Mouse (Mus musculus) forelimb bud, embryonic 11.5 days (tissue): ENCODE measurements around the gene Vps4a.

Experiments used
- DNase-seq: peaks from one replicate; pipeline ENCODE4 v3.0.0-alpha.2; 2012; ENCODE audit warnings: low read depth, low spot score

Gene Vps4a

DNA sequence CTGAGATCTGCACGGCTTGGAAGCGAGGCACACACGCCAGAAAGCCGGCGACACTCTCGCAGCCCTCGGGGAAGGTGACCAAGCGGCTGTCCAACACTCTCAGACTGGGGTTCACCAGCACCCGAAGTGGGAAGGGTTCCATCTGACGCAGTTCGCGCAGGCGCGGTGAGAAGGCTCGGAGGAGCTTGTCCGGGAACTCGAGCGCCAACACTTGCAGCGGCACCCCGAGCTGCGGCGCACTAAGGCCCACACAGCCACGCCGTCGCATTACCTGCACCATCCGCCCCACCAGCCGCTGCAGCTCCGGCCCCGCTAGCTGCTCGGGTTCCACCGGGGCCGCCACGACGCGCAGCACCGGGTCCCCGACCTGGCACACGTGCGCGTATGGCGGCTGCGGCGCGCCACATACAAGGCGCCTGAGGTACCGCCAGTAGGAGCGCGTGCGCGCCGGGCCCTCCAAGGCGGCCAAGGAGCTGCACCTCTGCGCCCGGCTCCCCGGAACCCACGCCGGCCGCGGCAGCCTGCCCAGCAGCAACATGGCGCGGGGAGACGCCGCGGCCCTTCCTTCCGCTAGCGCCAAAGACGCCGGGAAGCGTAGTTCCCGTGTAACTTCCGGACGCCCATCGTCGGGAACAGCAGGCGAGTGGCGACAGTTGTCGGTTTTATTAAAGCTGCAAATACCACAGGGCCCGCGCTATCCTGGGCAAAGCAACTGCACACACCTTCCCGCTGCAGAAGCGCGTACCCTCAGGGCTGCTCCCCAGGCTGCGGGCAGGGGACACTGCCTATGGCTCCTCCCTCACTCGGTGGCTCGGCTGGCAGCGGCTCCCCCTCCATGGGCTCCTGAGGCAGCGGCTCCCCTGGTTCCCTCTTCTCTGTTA lies 17.3 kb downstream of the Vps4a start, which contains the start of gene Pdf:
Pdf (minus strand) TSS at position 554 of the 881 bp plus-strand sequence.
- peak; percentile 60 for DNase-seq

DNA sequence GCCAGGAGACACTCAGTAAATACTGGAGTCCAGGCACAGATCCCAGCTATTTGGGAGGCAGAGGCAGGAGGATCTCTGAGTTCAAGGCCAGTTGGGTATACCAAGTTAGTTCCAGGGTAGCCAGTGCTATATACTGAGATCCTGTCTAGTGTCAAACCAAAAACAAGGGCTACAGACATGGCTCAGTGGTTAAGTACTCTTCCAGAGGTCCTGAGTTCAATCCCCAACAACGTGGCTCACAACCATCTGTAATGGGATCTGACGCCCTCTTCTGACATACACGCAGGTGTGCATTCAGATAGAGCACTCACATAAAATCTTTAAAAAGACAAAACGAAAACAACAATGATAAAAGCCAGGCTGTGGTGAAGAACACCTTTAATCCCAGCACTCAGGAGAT lies 18.5 kb downstream of the Vps4a start:
- DNase-seq = no peak

DNA sequence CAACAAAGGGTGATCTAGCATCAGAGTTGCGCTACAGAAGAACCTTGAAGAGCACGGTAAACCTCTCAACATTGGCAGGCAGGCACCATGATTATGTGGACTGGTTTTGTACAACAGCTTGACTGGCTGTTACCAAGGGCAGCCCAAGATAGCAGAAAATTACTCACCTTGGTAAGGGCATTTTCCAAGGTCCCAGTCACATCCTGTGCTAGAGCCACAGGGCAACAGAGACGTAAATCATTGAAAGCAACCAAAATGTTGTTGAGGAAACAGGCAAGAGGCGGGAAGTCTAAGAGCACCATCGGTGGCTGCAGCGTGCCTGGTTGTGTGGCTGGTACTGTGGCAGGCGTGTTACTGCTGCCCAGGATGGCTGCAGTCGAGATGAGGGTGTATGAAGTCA lies 21.0 kb downstream of the Vps4a start:
- DNase-seq = no peak

DNA sequence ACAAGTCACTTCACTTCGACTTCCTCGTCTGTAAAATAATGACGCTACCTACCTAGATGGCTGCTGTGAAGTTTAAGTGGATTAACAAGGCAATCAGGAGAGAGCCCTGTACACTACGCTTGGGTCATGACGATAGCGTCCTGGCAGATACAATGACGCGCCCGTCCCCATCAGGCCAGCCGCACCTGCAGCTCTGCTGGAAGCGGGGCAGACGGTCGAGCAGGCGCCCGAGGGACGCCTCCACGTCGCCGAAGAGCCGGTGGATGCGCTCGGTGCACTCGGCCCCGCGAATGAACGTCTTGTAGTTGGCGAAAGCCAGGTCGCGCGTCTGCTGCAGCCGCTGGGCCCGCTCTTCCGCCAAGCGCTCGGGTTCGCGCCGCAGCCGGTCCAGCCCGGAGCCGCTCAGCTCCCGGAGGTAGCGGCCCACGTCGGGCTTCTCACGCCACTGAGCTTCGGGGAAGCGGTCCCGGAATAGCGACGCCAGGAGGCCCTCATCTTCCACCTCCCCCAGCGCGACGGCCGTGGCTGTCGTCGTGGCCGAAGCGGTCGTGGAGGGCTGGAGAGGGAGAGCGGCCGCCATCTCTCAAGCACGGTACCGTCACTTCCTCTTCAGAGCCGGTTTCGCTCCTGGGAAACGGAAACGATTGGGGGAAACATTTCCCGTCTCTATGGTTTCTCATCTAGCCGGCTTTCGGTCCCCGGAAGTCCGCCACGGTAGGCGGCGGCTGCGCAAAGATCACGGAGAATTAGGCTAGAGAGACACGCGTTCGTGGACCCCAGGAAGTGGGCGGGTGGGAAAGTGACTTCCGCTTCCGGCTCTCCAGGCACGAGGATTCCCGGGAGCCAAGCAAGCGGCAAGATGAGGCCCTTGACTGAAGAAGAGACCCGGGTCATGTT lies 25.3 kb downstream of the Vps4a start, which contains the start of the genes Cog8 and Nip7:
Cog8 (minus strand) TSS at position 614 of the 897 bp plus-strand sequence.
Nip7 (plus strand) TSS at position 802 of the 897 bp plus-strand sequence.
- peak; percentile 98 for DNase-seq

DNA sequence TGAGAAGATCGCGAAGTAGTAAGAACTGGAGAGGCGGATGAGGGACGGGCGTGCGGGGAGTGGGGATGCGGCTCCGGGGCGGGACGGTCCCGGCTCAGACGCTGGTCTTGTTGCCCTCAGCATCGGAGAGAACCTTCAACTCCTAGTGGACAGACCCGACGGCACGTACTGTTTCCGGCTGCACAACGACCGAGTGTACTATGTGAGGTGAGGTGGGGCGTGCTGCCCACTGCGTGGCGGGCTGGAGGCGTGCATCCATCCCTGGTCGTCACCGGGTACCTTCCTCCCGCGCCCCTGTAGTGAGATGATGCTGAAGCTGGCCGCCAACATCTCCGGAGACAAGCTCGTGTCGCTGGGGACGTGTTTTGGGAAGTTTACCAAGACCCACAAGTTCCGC lies 25.9 kb downstream of the Vps4a start:
- no peak for DNase-seq

DNA sequence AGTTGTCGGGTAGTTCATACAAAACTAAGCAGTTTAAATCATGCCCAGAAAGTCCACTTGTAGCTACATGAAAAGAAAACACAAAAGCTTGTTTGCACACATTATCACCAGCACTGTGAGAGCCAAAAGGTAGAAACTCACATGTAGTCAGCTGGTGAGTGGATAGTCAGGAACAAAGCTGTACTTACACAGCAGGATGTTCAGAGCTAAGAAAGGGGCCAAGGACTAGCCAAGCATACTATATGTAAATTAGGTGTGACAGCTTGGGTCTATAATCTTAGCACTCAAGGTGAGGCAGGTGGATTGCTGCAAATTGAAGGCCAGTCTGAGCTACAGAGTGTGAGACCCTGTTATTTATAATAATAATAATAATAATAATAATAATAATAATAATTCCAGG lies 31.6 kb downstream of the Vps4a start:
- DNase-seq = no peak

DNA sequence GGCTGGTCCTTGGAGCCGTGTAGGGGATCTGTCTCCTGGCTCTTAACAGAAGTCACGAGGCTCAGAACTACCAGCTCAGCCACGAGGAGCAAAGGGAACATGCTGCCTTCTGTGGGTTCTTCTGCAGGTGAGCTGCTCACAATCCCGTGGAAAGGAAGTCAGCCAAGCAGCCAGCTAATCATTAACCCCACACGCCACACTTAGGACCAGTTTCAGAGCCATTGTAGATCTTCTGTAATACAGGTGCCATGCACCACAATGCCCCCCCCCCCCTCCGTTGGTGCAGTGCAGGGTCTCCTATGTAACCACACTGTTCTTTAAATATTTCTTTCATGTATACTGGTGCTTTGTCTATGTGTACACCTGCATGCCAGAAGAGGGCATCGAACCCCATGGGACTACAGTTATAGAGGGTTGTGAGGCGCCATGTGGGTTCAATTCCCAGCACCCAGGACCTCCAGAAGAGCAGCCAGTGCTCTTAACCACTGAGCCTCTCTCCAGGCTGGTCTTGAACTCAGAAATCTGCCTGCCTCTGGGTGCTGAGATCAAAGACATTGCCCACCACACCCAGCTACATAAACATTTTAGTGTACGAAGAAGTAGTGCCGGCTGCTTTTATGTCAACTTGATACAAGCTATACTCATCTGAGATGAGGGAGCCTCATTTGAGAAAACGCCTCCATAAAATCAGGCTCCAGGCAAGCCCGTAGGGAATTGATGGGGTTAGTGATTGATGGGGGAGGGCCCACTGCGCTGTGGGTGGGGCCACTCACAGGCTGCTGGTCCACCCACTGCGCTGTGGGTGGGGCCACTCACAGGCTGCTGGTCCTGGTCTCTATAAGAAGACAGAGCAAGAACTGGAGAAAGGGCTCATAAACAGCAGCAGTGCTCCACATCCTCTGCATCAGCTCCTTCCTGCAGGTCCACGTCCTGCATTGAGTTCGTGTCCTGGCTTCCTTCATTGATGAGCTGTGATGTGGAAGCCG lies 34.8 kb downstream of the Vps4a start, which contains the start of gene Tmed6:
Tmed6 (minus strand) TSS at position 134 of the 986 bp plus-strand sequence.
- no peak for DNase-seq

DNA sequence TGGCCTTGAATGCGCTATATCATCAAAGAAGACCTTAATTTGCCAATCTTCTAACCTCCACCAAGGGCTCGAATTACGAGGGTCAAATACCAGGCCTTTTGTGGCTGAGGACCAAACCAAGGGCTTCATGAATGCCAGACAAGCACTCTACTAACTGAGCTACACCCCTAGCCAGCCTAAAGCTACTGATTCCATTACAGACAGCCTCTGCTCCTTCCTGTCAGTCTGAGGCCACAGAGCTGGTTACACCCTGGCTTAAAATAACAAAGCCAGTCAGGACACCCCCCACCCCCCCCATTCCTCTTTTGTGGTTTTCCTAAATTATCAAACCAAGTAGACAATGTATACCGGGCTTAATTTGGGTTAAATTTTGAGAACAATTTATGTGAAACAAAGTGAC lies 42.7 kb downstream of the Vps4a start:
- no peak for DNase-seq

DNA sequence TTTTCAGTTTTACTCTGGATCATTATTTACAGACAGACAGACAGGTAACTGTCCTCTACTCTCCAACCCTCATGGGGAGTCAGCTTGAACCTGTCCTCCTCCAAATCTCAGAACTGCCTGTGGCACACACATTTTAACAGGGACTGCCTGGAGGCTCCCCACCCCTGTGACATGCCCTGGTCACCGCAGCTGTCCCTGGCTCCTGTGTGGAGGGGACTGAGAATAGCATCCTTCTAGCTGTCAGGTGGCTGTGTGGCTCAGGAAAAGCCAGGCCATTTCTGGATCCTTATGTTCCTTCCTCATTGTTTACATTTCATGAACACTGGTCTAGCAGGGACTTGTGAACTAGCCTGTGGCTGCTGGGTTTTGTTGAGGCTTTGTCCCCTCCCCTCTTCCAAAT lies 43.1 kb downstream of the Vps4a start:
- DNase-seq = no peak

DNA sequence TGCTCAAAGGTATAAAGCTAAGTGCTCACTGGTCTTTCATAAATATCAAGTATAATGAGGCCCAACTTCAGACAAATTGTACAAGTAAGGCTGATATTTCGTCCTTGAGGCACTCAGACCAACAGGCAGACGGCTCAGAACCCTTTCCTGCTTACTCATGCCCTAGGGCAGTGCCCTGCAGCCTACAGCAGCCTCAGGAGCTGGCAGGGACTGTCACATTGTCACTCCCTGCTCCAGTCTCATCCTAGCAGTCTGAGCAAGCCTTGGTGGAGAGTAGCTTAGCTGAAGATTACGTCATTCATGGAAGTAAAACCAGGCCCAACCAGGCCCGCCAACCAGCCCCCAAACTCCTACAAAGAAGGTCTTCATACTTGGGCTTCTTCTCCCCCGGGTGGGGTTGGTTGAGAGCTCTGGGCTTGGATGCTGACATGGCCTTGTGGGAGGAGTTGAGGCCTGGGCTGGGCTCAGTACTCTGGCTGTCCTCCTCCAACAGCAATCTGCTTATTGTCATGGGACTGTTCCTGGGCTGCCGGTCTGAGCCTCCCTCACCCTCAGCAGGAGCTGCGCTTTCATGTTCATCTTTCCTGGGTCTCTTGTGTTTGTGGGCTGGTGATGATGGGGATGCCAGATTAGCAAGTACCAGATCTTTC lies 45.3 kb downstream of the Vps4a start:
- no peak for DNase-seq

DNA sequence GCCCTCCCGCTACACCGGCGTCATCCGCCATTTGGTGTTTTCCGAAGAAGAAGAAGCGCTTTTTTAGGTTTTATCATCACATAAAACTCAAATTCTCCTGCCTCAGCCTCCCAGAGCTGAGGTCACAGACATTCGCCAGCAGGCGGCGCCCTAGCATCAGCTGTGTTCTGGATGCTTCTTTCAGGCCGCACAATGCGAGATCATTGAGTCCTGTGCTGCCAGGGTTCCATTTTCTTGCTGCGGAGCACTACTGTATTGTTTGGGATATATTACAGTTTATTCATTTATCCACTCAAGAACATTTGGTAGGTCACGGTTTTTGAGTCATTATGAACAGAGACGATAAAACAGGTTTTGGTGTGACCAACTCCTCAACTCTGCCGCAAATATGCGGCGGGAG lies 54.3 kb downstream of the Vps4a start:
- no peak for DNase-seq

DNA sequence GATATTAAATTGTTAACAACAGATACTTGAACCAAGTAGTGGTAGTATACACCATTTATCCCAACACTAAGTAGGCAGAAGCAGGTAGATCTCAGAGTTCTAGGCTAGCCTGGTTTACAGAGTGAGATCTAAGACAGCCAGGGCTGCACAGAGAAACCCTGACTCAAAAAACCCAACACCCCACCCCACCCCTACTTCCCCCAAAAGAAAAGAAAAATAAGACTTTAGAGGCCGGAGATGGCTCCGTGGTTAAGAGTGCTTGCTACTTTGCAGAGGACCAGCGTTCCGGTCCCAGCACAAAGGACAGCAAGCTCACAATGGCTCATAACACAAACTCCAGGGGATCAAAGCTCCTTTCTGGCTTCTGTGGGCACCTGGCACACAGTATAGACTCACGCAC lies 55.0 kb downstream of the Vps4a start:
- no peak for DNase-seq

DNA sequence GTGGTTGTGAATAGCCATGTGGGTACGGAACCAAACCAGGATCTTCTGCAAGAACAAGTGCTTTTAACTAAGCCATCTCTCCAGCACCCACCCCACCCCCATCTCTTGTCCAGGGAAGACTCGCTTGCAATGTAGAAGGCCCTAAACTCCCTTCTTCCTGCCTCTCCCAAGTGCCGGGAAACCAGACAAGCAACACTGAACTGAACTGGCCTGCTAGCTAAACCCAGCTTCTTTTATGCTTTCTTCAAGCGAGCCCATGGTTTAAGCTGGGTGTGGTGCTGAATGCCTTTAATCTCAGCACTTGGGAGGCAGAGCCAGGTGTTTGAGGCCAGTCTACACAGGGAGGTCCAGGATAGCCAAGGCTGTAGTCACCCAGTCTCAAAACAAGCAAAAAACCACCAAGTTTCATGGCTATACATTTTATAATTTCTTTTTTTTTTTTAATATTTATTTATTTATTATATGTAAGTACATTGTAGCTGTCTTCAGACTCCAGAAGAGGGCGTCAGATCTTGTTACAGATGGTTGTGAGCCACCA lies 57.6 kb downstream of the Vps4a start:
- DNase-seq = no peak

DNA sequence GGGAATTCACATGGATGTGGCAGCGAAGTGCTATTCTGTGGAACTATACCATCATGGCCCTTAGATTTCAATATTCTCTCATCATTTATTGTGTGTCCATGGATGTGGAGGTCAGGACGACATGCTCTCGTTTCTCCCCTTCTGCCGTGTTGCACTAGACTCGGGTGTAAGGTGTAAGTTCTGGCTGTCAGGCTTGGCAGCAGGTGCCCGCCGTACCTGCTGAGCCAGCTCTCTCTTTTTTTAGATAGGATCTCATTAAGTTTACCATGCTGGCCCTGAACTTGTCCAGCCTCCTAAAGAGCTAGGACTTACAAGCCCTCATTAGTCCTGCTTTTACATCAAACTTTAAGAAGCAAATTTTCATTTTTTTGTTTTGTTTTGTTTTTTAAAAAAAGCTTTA lies 59.5 kb downstream of the Vps4a start:
- DNase-seq = no peak
